Mouse (Mus musculus): ENCODE results near the gene Mon2. TPM values are rescaled to one million over a fixed set of nuclear protein-coding genes. Genes with fewer than 3 reads are reported as not detected.
"Not testable (repeated sequence)": the region's sequence is repeated elsewhere in the genome, so short reads cannot be mapped to it uniquely, and the experiment has no call there.

Gene Mon2
- polyA plus RNA-seq, 1 experiment from 2014 or later, result 32.3 TPM

GRCm38 (mm10) chr10:123032078-123032646 is 44.1 kb downstream of the Mon2 start:
- H3K9ac ChIP-seq (ENCODE audit: low read length), result no peak overlapping the region
- no peak overlapping the region for H3K27ac ChIP-seq (replicated peaks in 1 of 2; ENCODE audit: control insufficient read depth in 1 of 2, insufficient read depth in 1 of 2, low read depth in 2 of 2, low read length in 2 of 2)
- no peaks in the 10 kb centered on the region for H3K4me1 ChIP-seq (ENCODE audit: control insufficient read depth in 2 of 2, insufficient read depth in 2 of 2, low read length in 2 of 2)
- no peaks in the 10 kb centered on the region for H3K9me3 ChIP-seq (ENCODE audit: control insufficient read depth, low read length)
- no peak overlapping the region for H3K4me2 ChIP-seq (ENCODE audit: low read length)
- no peak overlapping the region for H3K4me3 ChIP-seq (ENCODE audit: control insufficient read depth in 1 of 2, insufficient read depth in 1 of 2, low read depth in 1 of 2, low read length in 2 of 2)
- H3K36me3 ChIP-seq (ENCODE audit: control insufficient read depth, insufficient read depth, low read length), result peaks cover 98% of the 10 kb centered on the region
- H3K27me3 ChIP-seq (ENCODE audit: control insufficient read depth, insufficient read depth, low read length), result no peaks in the 10 kb centered on the region
- 83% methylated on average over 14 of the region's 14 CpGs for WGBS
- no peak for ATAC-seq (ENCODE audit: insufficient number of reproducible peaks, insufficient read depth, low FRiP score, low read depth)

DNA sequence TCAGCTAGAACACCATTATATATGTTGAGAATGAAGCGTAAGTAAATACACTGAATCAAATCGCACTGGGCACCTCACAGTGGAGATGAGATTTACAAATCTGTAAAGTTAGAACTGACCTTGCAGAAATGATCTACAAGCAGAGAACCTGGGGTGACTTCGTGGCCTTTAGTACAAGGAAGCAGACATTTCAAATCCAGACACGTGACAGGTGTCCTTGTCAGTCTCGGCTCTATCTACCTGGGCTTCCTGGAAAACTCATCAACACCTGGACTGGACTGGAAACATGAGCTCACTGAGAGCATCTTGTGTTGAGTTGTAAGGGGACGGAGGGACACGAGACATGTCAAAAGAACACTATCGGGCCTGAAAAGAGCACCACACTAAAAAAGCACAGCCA is 44.9 kb downstream of the Mon2 start:
- 94% methylated on average over 8 of the region's 8 CpGs for WGBS
- H3K27me3 ChIP-seq (ENCODE audit: control insufficient read depth, insufficient read depth, low read length), result no peaks in the 10 kb centered on the region
- H3K4me1 ChIP-seq (ENCODE audit: control insufficient read depth in 2 of 2, insufficient read depth in 2 of 2, low read length in 2 of 2), result no peaks in the 10 kb centered on the region
- peaks cover 98% of the 10 kb centered on the region for H3K36me3 ChIP-seq (ENCODE audit: control insufficient read depth, insufficient read depth, low read length)
- H3K4me2 ChIP-seq (ENCODE audit: low read length), result no peak overlapping the region
- no peak overlapping the region for H3K27ac ChIP-seq (replicated peaks in 1 of 2; ENCODE audit: control insufficient read depth in 1 of 2, insufficient read depth in 1 of 2, low read depth in 2 of 2, low read length in 2 of 2)
- H3K4me3 ChIP-seq (ENCODE audit: control insufficient read depth in 1 of 2, insufficient read depth in 1 of 2, low read depth in 1 of 2, low read length in 2 of 2), result no peak overlapping the region
- no peak overlapping the region for H3K9ac ChIP-seq (ENCODE audit: low read length)
- no peaks in the 10 kb centered on the region for H3K9me3 ChIP-seq (ENCODE audit: control insufficient read depth, low read length)
- ATAC-seq (ENCODE audit: insufficient number of reproducible peaks, insufficient read depth, low FRiP score, low read depth), result no peak

GRCm38 (mm10) chr10:123030589-123030988 is 45.7 kb downstream of the Mon2 start:
- H3K4me3 ChIP-seq (ENCODE audit: control insufficient read depth in 1 of 2, insufficient read depth in 1 of 2, low read depth in 1 of 2, low read length in 2 of 2), result no peak overlapping the region
- no peaks in the 10 kb centered on the region for H3K27me3 ChIP-seq (ENCODE audit: control insufficient read depth, insufficient read depth, low read length)
- no peak overlapping the region for H3K27ac ChIP-seq (replicated peaks in 1 of 2; ENCODE audit: control insufficient read depth in 1 of 2, insufficient read depth in 1 of 2, low read depth in 2 of 2, low read length in 2 of 2)
- 91% methylated on average over 9 of the region's 9 CpGs for WGBS
- no peak overlapping the region for H3K9ac ChIP-seq (ENCODE audit: low read length)
- H3K36me3 ChIP-seq (ENCODE audit: control insufficient read depth, insufficient read depth, low read length), result peaks cover 98% of the 10 kb centered on the region
- H3K4me2 ChIP-seq (ENCODE audit: low read length), result no peak overlapping the region
- H3K9me3 ChIP-seq (ENCODE audit: control insufficient read depth, low read length), result no peaks in the 10 kb centered on the region
- no peak for ATAC-seq (ENCODE audit: insufficient number of reproducible peaks, insufficient read depth, low FRiP score, low read depth)
- H3K4me1 ChIP-seq (ENCODE audit: control insufficient read depth in 2 of 2, insufficient read depth in 2 of 2, low read length in 2 of 2), result no peaks in the 10 kb centered on the region

GRCm38 (mm10) chr10:123028949-123029348 is 47.4 kb downstream of the Mon2 start:
- 92% methylated on average over 4 of the region's 4 CpGs for WGBS
- Histone ChIP-seq H3K9me3 (ENCODE audit: control insufficient read depth, low read length) (no peaks in the 10 kb centered on the region), H3K27me3 (ENCODE audit: control insufficient read depth, insufficient read depth, low read length) (no peaks in the 10 kb centered on the region), H3K4me3 (ENCODE audit: control insufficient read depth in 1 of 2, insufficient read depth in 1 of 2, low read depth in 1 of 2, low read length in 2 of 2) (no peak overlapping the region), H3K36me3 (ENCODE audit: control insufficient read depth, insufficient read depth, low read length) (peaks cover 98% of the 10 kb centered on the region), H3K4me1 (ENCODE audit: control insufficient read depth in 2 of 2, insufficient read depth in 2 of 2, low read length in 2 of 2) (no peaks in the 10 kb centered on the region), H3K27ac (replicated peaks in 1 of 2; ENCODE audit: control insufficient read depth in 1 of 2, insufficient read depth in 1 of 2, low read depth in 2 of 2, low read length in 2 of 2) (no peak overlapping the region), H3K4me2 (ENCODE audit: low read length) (no peak overlapping the region), H3K9ac (ENCODE audit: low read length) (no peak overlapping the region)
- ATAC-seq (ENCODE audit: insufficient number of reproducible peaks, insufficient read depth, low FRiP score, low read depth), result no peak

DNA sequence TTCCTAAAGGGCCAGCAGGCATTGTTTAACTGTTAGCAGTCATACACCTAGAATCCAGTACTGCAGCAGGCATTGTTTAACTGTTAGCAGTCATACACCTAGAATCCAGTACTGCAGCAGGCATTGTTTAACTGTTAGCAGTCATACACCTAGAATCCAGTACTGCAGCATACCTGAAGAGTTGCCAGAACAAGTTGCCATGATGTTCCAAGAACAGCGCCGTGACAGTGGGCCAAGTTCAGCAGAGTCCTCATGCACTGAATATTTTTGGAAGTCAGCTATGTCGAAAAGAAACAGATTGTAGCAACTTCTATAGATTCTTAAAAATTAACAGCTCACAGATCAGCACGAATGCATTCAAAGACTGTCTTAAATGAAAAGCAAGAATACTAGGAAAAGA is 49.6 kb downstream of the Mon2 start:
- H3K9ac ChIP-seq (ENCODE audit: low read length); H3K4me2 ChIP-seq (ENCODE audit: low read length); H3K4me3 ChIP-seq (ENCODE audit: control insufficient read depth in 1 of 2, insufficient read depth in 1 of 2, low read depth in 1 of 2, low read length in 2 of 2); ATAC-seq (ENCODE audit: insufficient number of reproducible peaks, insufficient read depth, low FRiP score, low read depth); H3K27me3 ChIP-seq (ENCODE audit: control insufficient read depth, insufficient read depth, low read length); H3K4me1 ChIP-seq (ENCODE audit: control insufficient read depth in 2 of 2, insufficient read depth in 2 of 2, low read length in 2 of 2); H3K9me3 ChIP-seq (ENCODE audit: control insufficient read depth, low read length); H3K27ac ChIP-seq (replicated peaks in 1 of 2; ENCODE audit: control insufficient read depth in 1 of 2, insufficient read depth in 1 of 2, low read depth in 2 of 2, low read length in 2 of 2): not testable (repeated sequence)
- WGBS, result 92% methylated on average over 4 of the region's 4 CpGs
- H3K36me3 ChIP-seq (ENCODE audit: control insufficient read depth, insufficient read depth, low read length), result peaks cover 98% of the 10 kb centered on the region

DNA sequence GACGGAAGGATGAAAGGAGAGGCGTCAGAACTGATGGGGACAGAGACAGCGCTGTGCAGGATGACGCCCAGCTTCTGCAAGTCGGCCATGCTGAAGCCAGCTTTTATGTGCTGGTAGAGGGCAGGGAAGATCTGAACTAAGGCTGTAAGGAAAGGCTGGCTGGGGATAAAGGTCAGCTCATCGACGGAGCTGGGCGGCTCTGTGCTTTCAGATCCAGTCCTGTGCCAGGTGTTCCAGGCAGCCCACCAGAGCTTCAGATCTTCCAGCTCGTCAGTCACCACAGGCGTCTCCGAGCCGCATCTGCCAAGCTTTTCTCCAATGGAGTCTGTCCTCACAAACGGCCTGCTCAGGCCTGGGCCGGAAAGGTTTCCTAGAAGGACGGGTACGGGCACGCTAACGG is 62.9 kb downstream of the Mon2 start:
- no peaks in the 10 kb centered on the region for H3K27me3 ChIP-seq (ENCODE audit: control insufficient read depth, insufficient read depth, low read length)
- 46% methylated on average over 18 of the region's 18 CpGs for WGBS
- H3K36me3 ChIP-seq (ENCODE audit: control insufficient read depth, insufficient read depth, low read length), result peaks cover 92% of the 10 kb centered on the region
- no peak overlapping the region for H3K27ac ChIP-seq (replicated peaks in 1 of 2; ENCODE audit: control insufficient read depth in 1 of 2, insufficient read depth in 1 of 2, low read depth in 2 of 2, low read length in 2 of 2)
- no peak overlapping the region for H3K4me2 ChIP-seq (ENCODE audit: low read length)
- ATAC-seq (ENCODE audit: insufficient number of reproducible peaks, insufficient read depth, low FRiP score, low read depth), result no peak; the same call in 1 of the 2 replicates
- no peaks in the 10 kb centered on the region for H3K9me3 ChIP-seq (ENCODE audit: control insufficient read depth, low read length)
- no peak overlapping the region for H3K4me3 ChIP-seq (ENCODE audit: control insufficient read depth in 1 of 2, insufficient read depth in 1 of 2, low read depth in 1 of 2, low read length in 2 of 2)
- no peaks in the 10 kb centered on the region for H3K4me1 ChIP-seq (ENCODE audit: control insufficient read depth in 2 of 2, insufficient read depth in 2 of 2, low read length in 2 of 2)
- no peak overlapping the region for H3K9ac ChIP-seq (ENCODE audit: low read length)

GRCm38 (mm10) chr10:123011421-123011820 is 64.9 kb downstream of the Mon2 start:
- Histone ChIP-seq H3K4me2 (ENCODE audit: low read length) (no peak overlapping the region), H3K27ac (replicated peaks in 1 of 2; ENCODE audit: control insufficient read depth in 1 of 2, insufficient read depth in 1 of 2, low read depth in 2 of 2, low read length in 2 of 2) (no peak overlapping the region), H3K4me3 (ENCODE audit: control insufficient read depth in 1 of 2, insufficient read depth in 1 of 2, low read depth in 1 of 2, low read length in 2 of 2) (no peak overlapping the region), H3K27me3 (ENCODE audit: control insufficient read depth, insufficient read depth, low read length) (no peaks in the 10 kb centered on the region), H3K9ac (ENCODE audit: low read length) (no peak overlapping the region), H3K9me3 (ENCODE audit: control insufficient read depth, low read length) (no peaks in the 10 kb centered on the region), H3K4me1 (ENCODE audit: control insufficient read depth in 2 of 2, insufficient read depth in 2 of 2, low read length in 2 of 2) (no peaks in the 10 kb centered on the region), H3K36me3 (ENCODE audit: control insufficient read depth, insufficient read depth, low read length) (peaks cover 93% of the 10 kb centered on the region)
- ATAC-seq (ENCODE audit: insufficient number of reproducible peaks, insufficient read depth, low FRiP score, low read depth), result no peak
- WGBS, result 70% methylated on average over 1 of the region's 1 CpGs

Measured in heart, embryonic 14.5 days (tissue).